Mouse (Mus musculus): ENCODE data around the gene Gm20388.

Gene Gm20388

GRCm38 (mm10) chr8:121599842-121600241 is 1689.2 kb downstream of the Gm20388 start:
- intact Hi-C loops (cut with DNase I): no loop called here

- intact Hi-C loops (cut with DNase I): loop anchor here (2.0 kb wide), 1 partner anchor 82 kb away; no protein-coding TSS in a partner anchor
Observed at GRCm38 (mm10) chr8:121602411-121602810, 1691.8 kb downstream of the Gm20388 start.

- intact Hi-C loops (cut with DNase I): loop anchor here (2.0 kb wide), 1 partner anchor 82 kb away; no protein-coding TSS in a partner anchor
Observed at GRCm38 (mm10) chr8:121602860-121603259, 1692.2 kb downstream of the Gm20388 start.

- intact Hi-C loops (cut with DNase I): loop anchor here (2.0 kb wide), 1 partner anchor 81 kb away; no protein-coding TSS in a partner anchor
Observed at GRCm38 (mm10) chr8:121603801-121604200, 1693.2 kb downstream of the Gm20388 start.

- intact Hi-C loops (cut with DNase I): loop anchor here (2.0 to 5.0 kb wide), 2 partner anchors 45 to 71 kb away; partner anchors contain the start of gene Zcchc14
Observed at GRCm38 (mm10) chr8:121607661-121608060, 1697.0 kb downstream of the Gm20388 start.

- intact Hi-C loops (cut with DNase I): loop anchor here (5.0 kb wide), 1 partner anchor 43 kb away; the partner anchor contains the start of gene Zcchc14
Observed at GRCm38 (mm10) chr8:121609251-121609650, 1698.6 kb downstream of the Gm20388 start.

- intact Hi-C loops (cut with DNase I): loop anchor here (5.0 kb wide), 1 partner anchor 42 kb away; the partner anchor contains the start of gene Zcchc14
Observed at GRCm38 (mm10) chr8:121609916-121610315, 1699.3 kb downstream of the Gm20388 start.

GRCm38 (mm10) chr8:121613419-121613818 is 1702.8 kb downstream of the Gm20388 start:
- intact Hi-C loops (cut with DNase I): no loop called here

- intact Hi-C loops (cut with DNase I): no loop called here
Observed at GRCm38 (mm10) chr8:121619401-121619995, 1708.9 kb downstream of the Gm20388 start.

- intact Hi-C loops (cut with DNase I): no loop called here
Observed at GRCm38 (mm10) chr8:121620801-121621516, 1710.3 kb downstream of the Gm20388 start.

- intact Hi-C loops (cut with DNase I): no loop called here
Observed at GRCm38 (mm10) chr8:121621879-121622278, 1711.2 kb downstream of the Gm20388 start.

GRCm38 (mm10) chr8:121623043-121623442 is 1712.4 kb downstream of the Gm20388 start:
- intact Hi-C loops (cut with DNase I): no loop called here

- intact Hi-C loops (cut with DNase I): no loop called here
Observed at GRCm38 (mm10) chr8:121628681-121629080, 1718.0 kb downstream of the Gm20388 start.

- intact Hi-C loops (cut with DNase I): no loop called here
Observed at GRCm38 (mm10) chr8:121631645-121632071, 1721.0 kb downstream of the Gm20388 start.

GRCm38 (mm10) chr8:121632401-121632800 is 1721.8 kb downstream of the Gm20388 start:
- intact Hi-C loops (cut with DNase I): no loop called here

- intact Hi-C loops (cut with DNase I): no loop called here
Observed at GRCm38 (mm10) chr8:121635534-121635933, 1724.9 kb downstream of the Gm20388 start.

GRCm38 (mm10) chr8:121636180-121636579 is 1725.5 kb downstream of the Gm20388 start:
- intact Hi-C loops (cut with DNase I): no loop called here

- intact Hi-C loops (cut with DNase I): no loop called here
Observed at GRCm38 (mm10) chr8:121642804-121643203, 1732.2 kb downstream of the Gm20388 start.

GRCm38 (mm10) chr8:121643384-121643783 is 1732.7 kb downstream of the Gm20388 start:
- intact Hi-C loops (cut with DNase I): no loop called here

GRCm38 (mm10) chr8:121647511-121648215 is 1737.0 kb downstream of the Gm20388 start:
- intact Hi-C loops (cut with DNase I): no loop called here

- intact Hi-C loops (cut with DNase I): no loop called here
Observed at GRCm38 (mm10) chr8:121648451-121648850, 1737.8 kb downstream of the Gm20388 start.

GRCm38 (mm10) chr8:121649423-121649822 is 1738.8 kb downstream of the Gm20388 start:
- intact Hi-C loops (cut with DNase I): no loop called here

Data from adrenal gland (tissue).